Mouse (Mus musculus): ENCODE data around the gene Sema3b.

GRCm38 (mm10) chr9:107579023-107579900 is 29.8 kb downstream of the Sema3b start:
- TF ChIP-seq CTCF (IDR thresholded peaks at IDR 0.05; ENCODE audit: borderline replicate concordance, insufficient read depth, low read length) (no peak), POLR2A (IDR thresholded peaks at IDR 0.05; ENCODE audit: low read depth, low read length) (0 out of 2 replicates have a peak, but pooled peaks have one; percentile 7)
